Mouse (Mus musculus) frontal cortex, postnatal 36 days (tissue): ENCODE measurements around the gene Stoml3.

Experiments used
- DNase-seq, 2 experiments: peaks; one replicate each; pipeline ENCODE4 v3.0.0; 2022; ENCODE audit warnings: low spot score in 2 of 2

The Stoml3 gene

DNA sequence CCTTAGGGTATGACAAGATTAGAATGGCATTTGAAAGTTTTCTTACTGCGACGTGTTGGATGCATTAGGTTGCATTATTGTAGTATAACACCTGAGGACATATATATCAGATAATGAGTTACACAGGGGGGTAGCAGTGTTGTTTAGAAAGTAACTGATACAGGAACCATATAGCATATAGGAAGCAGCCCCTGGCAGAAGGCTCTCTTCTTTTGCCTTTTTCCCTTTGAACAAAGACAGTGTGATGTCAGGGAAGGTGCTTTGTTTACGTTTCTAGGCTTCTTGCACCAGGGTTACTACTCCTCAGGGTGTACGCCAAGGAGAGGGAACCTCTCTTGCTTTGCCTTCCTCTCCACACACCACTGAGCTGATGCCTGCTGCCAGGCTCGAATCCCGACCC, at the start of gene Stoml3:
Stoml3 (plus strand) TSS at position 301 of the 400 bp plus-strand sequence.
- no peak for DNase-seq

DNA sequence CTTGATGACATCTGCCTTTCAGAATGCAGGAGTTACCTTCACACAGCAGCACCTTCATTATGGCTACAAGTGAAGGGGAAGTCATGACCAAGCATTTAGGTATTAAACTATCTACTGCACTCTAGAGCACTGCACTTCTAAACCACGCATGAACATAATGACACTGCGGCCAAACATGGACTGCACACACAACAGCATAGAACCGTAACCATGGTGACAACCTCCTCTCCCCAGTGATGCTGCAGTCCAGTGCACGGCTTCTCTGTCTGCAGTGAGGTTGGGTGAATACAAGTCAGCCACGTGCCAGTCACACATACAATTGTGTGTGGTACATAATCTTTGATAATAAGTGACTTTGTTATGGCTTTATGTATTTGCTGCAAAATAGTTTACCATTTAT, 42.9 kb upstream of the Stoml3 start:
- DNase-seq: no peak

DNA sequence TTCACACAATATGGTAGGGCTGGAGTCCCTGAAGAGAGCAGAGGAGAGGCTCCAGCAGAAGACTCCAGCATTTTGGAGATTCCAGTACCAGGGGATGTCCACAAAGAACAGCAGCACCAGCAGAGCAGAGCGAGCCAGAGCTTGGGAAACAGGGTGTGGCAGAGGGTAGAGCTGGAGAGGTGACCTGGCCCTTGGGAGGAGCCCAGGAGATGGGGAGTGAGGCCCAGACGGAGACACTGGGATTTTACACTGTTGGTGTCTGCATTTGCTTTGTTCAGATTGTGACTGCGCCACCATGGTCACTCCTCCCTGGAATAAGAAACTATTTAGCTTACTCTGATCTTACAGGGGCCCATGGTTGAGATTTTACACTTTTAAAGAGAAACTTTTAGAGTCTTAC, 41.7 kb upstream of the Stoml3 start:
- no peak for DNase-seq

DNA sequence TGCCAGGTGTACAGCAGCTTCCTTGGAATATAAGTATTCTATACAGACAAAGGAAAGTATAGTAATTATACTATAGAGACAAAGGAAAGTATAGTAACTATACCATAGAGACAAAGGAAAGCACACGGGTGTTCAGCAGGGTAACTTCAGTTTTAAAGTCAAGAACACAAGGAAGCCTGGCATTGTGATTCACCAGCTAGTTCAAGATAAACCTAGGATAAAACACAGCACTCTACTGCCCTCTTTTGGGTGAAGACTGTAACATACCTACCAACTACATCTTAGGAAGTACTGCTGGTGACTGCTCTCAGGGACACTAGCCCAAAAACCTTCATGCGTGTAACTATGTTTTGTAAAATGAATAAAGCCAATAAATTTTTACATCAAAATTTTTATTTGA, 40.2 kb upstream of the Stoml3 start:
- peak; percentile 15 to 80 for DNase-seq

DNA sequence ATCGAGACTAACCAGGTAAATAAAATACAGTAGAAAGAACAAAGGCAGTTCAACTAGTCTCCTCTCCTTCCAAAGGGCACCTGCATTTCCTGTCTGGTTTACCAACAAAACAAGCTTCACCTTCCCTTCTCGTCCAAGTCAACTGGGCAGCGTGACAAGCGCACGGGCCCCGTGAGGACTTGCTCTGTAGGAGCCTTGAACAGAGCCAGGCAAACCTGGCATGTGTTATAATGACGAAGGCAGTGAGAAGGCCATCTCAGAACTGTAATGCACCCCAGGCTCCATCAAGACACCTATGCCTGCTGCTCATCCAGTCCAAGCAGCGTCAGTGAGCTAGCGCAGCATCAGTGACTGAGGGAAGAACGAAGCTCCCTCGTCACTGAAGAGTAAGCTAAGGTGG, 37.8 kb upstream of the Stoml3 start:
- no peak for DNase-seq

DNA sequence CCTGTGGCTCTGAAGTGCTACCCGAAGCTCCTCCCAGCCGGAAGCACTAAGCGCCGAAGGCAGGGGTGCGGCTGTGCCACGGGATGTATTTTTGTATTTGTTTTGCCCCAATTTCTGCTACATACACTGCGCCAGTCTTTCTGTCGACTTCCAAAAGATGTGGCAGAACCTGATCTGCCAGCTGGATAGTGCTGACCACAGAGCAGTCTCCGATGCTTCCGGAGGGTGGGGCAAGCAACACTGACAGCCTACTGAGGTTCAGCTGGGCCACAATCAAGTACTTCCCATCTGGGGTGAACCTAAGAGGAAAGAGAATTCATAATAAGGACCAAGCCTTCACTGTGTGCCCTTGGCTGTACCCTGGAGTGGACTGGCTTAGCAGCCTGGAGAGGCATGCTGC, 36.1 kb upstream of the Stoml3 start:
- no peak for DNase-seq

DNA sequence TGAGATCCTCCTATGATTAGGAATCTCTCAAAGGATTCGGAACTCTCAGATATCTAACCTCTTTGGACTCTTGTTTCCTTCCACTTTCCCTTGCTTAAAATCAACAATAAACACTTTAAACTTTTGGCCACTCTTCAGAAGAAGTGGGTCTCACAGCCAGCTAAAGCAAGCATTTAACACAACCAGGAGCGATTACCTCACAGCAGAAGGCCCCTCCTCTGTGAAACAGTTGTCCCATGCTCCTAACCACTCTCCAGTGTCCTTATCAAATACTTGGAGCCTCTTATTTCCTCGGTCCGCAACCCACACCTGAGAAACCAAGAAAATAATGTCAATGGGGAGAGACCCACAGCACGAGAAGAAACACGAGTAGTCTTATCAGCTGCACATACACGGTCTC, 35.1 kb upstream of the Stoml3 start:
- no peak for DNase-seq

DNA sequence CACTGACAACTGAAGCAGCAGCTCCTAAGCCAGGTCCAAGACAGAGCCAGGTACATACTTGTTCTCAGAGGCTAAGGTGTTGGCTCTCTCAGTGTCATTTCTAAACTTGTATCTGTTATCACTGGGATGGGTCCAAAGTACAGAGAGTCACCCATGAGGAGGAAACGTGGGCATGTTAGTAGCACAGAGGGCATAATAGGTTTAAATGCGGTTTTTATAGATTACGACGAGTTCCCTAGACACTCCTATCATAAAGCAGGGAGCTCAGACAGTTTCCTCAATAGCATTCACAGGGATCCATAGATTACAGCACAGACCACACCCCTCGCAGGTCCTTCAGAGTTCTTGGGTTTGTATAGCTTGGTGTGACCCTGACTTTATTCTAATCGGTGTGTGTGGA, 34.4 kb upstream of the Stoml3 start:
- DNase-seq: no peak

DNA sequence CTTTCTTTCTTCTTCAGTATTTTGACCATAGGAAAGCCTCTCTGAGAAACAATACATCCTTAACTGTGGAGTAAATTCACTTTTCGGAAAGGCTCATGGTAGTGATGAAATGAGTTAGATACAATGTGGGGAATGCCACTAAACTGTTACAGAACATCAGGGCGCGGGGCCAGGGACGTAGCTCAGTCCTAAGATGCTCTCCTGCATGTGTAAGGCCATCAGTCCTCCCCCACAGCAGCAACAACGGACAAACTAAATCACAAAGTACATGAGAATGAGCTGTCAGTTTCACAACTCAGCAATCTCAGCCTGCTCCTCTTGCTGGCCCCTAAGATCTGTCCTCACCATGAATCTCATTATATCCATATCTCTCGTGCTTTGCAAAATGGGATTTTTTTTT, 33.9 kb upstream of the Stoml3 start:
- DNase-seq: no peak

DNA sequence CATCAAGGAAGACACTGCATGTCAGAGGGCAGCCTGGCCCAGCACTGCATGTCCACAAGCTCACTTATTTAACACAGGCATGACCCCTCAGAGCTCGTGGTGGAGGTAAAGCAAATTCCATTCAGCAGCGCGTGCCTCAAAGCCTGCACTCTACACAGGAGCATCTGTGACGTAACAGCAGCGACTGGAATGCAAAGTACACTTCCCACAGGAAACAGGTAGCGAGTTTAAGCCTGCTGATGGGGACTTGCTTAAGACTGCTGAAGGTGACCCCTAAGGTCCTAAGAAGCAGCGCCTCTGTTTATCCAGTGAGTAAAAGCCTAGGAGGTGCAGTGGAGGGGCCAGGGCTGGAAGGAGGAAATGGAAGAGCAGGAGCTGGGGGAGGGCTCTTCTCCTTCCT, 33.5 kb upstream of the Stoml3 start:
- DNase-seq: no peak

DNA sequence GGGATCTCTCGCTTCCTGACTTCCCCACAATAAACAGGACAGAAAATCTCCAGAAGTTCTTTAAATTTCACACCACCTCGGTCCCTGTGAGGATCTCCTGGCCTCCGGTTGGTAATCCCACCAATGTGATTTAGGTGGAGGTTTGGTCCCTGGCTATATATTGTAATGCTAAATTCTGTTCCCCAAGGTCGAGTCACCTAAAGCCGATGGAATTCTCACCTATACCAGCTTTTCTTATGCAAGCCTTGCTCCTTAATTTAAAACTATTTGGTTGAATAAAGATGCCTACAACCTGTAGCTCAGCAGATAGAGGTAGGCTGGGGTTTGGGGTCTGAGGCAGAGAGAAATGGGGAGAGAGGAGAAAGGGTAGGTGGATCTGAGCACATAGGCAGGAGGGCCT, 30.7 kb upstream of the Stoml3 start:
- no peak for DNase-seq

DNA sequence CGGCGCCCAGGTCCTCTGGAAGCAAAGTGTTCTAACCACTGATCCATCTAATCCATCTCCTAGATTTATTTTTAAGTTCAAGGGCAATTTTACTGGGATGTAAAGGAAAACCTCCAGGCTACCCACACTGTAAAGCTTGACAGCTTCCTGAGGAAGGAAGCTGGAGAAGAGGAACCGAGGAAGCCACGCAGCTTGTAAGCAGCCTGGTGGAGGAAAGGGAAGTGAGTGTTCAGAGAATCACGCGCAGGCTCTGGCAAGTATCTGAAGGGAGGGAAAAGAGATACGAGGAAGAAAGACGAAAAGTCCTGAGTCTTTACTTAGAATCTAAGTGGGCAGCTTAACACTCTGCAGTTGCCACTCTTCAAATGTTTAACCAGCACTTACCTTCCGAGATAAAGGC, 28.3 kb upstream of the Stoml3 start:
- DNase-seq: no peak

DNA sequence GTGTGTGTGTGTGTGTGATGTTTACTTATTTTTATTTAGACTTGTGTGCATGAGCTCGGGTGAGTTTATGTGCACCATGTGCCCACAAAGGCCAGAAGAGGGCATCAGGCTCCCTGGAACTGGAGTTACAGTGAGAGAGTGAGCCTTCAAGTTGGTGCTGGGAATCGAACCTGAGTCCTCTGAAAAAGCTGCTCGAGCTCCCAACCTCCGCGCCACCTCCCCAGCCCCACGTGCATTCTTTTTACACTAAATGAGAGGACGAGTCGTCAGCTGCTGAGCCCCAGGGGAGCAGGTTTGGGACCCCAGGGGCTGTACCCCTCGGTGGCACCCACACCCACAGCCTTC, 25.8 kb upstream of the Stoml3 start:
- DNase-seq: no peak

DNA sequence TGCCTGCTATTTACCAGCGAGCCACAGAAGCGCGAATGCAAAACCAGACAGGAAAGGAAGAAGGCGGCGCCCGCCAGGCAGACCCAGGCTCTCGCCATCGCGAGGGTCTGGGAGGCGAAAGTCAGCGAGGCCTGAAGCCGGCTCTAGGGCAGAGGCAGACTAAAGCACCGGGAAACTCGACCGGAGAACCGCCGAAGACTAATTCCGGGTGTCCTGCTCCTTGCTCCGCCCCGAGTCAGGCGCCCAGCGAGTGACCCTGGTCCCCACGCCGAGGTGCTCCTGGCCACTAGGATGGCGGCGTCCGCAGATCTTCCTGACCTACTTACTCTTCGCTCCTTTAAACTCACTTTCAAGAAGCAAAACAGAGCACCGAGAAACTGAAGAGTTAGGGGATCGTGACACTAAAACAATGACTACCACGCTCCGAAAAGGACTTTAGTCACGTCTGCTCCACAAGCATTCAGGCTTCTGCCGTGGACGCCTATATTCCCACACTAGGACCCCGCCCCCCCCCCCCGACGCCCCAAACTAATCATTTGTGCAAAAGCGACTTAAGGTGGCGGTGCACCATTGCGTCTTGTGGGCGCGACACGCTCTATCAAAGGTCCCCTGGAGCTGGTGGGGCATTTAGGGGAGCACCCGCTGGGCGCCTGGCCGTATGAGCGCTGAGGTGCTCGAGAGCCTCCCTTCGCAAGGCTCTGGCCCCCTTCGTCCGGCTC, 25.2 kb upstream of the Stoml3 start, which contains the start of the genes Nhlrc3 and Proser1:
Nhlrc3 (minus strand) TSS at position 287 of the 719 bp plus-strand sequence.
Proser1 (plus strand) TSS at position 621 of the 719 bp plus-strand sequence.
- peak; percentile 97 for DNase-seq

DNA sequence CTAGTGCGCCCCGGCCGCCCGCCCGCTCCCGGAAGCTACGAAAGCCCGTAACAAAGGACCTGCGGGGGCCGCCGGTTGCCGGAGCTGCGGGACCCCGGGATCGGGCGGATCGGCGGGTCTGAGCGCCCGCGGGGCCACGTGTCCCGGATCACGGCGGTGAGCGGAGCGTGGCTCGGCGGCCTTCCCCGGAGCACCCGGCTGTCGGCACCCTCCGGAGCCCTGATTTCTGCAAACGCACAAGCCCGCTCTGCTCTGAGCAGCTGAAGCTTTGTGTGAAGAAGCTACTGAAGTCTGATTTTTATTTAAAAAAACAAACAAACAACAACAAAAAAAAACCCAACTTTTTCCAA, 24.7 kb upstream of the Stoml3 start:
- DNase-seq: no peak

DNA sequence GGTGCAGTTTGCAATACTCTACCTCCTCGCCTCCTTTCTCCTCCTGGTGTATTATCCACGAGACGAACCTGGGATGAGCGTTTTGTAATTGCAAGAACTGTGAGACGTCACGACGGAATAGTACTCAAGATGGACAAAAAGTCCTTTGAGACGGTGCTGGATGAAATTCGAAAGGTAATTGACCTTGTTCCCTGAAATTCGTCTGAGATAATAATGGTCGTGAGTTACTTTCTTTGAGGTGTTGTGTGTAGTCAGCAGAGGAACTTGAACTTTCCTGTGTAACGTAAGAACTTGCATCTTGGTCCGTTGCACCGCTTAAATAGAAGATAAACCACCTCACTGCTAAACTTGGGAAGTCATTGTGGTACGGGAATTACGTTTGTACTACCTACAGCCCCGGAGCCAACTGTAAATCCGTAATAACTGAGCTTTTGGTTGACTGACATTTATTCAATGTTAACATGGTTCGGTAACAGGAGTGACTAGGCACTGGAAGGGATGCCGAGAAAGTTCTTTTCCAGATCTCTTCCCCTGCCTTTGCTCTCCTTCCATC, 24.2 kb upstream of the Stoml3 start:
- no peak for DNase-seq

DNA sequence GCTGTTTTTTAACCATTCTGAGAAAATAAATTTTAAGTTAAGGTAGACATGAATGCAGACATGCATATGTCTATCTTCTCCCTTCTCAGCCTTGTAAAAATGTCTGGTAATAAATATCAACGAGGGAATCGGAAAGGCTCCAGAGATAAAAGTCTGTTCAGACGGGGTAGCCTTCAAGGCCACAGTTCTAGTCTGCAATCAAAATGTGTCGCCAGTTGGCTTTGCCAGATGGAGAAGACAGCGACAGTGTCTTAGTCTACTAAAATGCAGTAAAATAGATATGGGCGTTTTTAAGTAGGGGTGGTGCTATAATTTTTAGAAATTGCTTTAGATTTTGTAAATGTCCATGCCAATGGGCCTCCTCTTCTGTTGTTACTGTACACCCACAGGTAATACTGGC, 23.1 kb upstream of the Stoml3 start:
- DNase-seq: no peak

DNA sequence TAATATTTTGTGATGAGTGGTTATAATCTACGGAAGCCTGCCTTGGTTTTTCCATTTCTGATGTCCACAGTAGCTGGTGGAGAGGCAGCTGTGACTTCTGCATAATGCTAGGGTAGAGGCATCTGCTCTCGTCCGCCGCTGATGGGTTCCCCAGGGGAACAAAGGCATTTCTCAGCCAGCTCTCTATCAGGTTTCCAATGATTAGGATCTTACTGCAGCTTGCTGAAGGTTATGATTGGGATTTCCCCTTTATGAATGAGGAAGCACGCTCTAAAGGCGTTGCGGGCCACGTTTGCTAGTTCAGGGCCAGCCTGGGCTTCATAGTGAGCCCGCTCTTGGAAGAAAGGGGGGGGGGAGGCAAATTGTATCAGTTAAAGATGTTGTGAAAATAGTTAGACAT, 22.0 kb upstream of the Stoml3 start:
- DNase-seq: no peak

DNA sequence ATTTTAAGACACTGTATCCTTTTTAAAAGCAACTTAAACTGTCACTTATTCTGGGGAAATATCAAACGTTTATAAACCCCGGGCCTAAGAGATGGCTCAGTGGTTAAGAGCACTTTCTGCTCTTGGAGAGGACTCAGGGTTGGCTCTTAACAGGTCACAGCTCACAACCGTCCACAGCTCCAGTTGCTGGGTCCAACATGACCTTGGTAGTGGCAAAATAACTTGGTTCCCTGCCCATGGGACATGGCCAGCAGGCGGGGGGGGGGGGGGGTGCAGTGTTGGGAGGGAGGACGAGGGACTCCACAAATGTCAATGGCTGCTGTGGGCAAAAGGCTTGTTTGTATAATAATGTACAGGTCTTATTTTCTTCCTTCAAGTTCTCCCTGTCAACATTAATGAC, 21.1 kb upstream of the Stoml3 start:
- no peak for DNase-seq

DNA sequence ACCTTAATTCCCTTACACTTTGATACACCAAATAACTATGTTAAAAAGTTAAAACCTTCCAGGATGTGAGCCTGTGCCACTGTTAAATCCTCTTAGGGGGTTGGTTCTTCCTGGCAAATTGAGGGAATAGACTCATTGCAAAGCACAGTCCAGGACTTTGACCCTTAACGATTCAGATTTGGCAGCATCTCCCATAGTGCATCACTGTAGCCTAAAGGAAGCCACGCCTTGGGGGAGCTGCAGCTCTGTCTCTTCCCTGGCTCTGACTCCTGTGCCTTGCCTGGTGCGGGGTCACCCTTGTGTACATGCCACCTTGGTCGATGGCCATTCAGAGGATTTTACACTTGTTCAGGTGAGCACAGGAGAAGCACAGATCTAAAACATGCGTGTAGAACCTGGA, 18.8 kb upstream of the Stoml3 start:
- no peak for DNase-seq

DNA sequence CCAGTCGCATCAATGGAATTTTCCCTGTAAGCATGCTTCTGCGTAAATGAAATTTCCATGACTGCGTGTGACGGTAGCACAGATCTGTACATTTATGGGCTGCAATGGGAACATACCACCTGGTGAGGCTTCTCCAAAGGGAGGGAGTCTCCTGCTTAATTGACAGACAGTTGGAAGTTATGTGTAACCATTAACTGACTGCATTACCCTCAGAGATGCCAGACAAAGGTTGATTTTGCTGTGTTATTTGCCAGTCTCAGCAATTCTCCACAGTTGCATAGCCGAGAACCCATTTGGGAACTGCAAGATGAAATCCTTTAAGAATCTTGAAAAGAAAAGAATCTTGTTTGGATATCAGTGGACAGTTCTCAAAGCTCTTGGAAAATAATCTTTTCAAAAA, 16.4 kb upstream of the Stoml3 start:
- DNase-seq: no peak

DNA sequence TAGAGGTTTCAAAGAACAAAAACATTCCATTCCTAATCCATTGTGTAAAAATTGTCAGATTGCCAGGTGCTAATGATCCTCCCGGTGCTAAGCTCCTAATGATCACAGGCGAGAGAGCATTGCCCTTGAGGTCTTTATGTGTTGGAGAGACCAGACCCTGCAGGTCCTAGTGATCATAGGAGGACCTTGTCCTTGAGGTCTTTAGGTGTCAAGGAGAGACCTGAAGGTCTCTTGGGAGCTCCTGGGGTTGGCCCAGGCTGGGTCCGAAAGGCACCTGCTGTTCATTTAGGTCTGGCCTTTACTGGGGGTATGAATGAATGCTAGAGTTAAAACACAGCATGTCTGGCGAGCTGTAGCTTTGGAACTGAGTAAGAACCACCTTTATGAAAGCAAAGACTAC, 14.3 kb upstream of the Stoml3 start:
- no peak for DNase-seq

DNA sequence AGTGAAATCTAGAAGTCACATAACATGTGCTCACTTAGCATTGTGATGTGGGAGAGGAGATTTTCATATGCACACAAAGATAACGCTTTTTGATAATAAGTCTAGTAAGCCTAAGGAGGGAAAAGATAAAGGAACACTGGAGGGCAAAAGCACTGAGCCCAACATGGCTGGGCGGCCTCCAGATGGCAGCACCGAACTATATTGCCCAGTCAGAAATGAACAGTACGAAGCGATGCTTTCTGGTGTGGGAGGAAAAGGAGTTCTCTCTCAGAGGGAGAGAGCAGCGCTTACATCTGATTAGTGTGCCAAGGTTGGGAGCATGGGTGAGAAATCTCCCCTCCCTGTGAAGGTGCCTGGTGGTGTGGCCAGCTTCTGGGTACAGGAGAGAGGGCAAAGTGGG, 12.6 kb upstream of the Stoml3 start:
- DNase-seq: peak; percentile 26 to 40

DNA sequence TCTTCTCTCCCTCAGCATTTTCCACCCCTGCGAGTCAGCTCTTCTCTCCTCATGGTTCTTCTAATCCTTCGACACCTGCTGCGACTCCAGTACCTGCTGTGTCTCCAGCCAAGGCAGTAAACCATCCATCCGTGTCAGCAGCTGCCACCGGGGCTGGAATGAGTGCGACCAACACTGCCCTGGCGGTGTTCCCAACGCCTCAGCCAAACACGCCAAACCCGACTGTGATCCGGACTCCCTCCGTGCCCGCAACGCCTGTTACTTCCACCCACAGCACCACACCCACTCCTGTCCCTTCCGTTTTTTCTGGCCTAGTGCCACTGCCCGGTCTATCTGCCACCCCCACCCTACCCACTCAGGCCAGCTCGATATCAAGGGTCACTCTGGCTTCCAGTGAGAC, 11.0 kb upstream of the Stoml3 start:
- no peak for DNase-seq
